Mouse (Mus musculus) T-helper 17 cell (primary cell): ENCODE measurements around the gene Rtl10.

Source experiments
- in situ Hi-C, 2 experiments: fragments of 300-600 bp; cut with MboI, MseI; formaldehyde crosslinking; loops; 1 replicate in 1 of 2; 2 replicates in 1 of 2; pipeline ENCODE4 v1.15.1; 2025; ENCODE audit warnings: high pct_unique_total_duplicates in 2 of 2

Rtl10 gene

GRCm38 (mm10) chr16:18543151-18543829, 44.6 kb downstream of the Rtl10 start:
- in situ Hi-C loops, result no loop called here

DNA sequence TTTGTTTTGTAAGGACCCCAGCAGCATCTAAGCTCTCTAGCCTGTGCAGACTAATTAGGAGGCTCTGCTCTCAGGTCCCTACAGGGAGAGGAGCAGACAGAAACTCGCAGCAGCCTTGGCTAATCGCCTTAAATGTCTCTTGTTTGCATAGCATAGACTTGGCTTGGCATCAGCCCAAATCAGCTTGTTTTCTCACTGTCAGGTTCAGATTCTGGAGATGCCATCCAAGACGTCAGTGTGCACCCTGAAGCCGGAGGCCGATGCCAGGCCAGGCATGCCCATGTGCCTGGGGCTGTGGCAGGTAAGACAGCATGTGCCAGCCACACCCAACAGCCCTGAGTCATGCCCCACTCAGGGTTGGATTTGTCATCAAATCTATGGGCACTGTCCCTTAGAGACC, 49.2 kb downstream of the Rtl10 start:
- in situ Hi-C loops, result no loop called here
